Mouse (Mus musculus): ENCODE measurements around the gene Prkn.

- no peak for TF ChIP-seq EP300 (IDR thresholded peaks at IDR 0.05)
- TF ChIP-seq CTCF (IDR thresholded peaks at IDR 0.05), result peak; percentile 98
Observed at GRCm38 (mm10) chr17:12036205-12036604, 1196.0 kb downstream of the Prkn start.

All from lung, postnatal 0 days (tissue).